Mouse (Mus musculus) testis, adult 2 months (tissue): ENCODE measurements around the gene Sult6b1.

Experiments used
- CTCF ChIP-seq: fragments of 200-500 bp; IDR thresholded peaks from 2 replicates; pipeline ENCODE4 v1.5.1; 2012; ENCODE audit warnings: low read depth, mild to moderate bottlenecking, inconsistent platforms, low read length, moderate library complexity; ENCODE audit not compliant: control insufficient read depth, insufficient read depth, insufficient replicate concordance
- POLR2A ChIP-seq: fragments of 200-500 bp; IDR thresholded peaks from 2 replicates; pipeline ENCODE4 v1.6.1; 2012; ENCODE audit warnings: low read depth, mild to moderate bottlenecking, inconsistent platforms, low read length, moderate library complexity; ENCODE audit not compliant: control insufficient read depth

DNA sequence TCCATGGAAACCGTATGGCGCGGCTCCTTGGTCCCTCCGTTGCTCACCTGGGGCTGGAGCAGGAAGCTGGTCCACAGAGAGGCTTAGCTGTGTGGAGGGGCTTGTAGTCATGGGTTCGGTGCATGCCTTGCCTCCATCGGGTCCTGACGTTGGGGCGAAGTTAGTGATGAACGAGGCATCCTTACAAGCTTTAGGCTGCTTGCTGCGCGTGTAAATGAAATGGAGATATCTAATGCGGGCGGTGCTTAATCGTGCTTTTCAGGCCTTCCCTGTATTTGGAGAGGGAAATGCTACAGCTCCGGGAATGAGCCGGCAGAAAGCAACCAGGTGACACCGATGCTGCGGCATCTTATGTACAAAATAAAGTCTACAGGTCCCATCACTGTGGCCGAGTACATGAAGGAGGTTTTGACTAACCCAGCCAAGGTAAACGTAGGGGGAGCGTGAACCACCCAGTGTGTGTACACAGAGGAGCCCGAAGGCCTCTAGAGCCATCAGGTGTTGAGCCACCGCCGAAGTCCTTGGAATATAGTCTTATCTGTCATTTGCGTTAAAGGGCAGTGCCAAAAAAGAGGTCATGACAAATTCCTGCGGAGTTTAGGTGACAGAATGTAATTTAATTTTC, 30.5 kb upstream of the Sult6b1 start:
- TF ChIP-seq CTCF (no peak), POLR2A (peak; percentile 48)
